Mouse (Mus musculus) liver, embryonic 14.5 days (tissue): ENCODE measurements around the gene A930033H14Rik.

ENCODE experiments used
- CTCF ChIP-seq: IDR thresholded peaks from 2 replicates; pipeline ENCODE4 v1.5.1; 2016; ENCODE audit warnings: antibody characterized with exemption, low read depth, control low read depth
- EP300 ChIP-seq: IDR thresholded peaks from 2 replicates; pipeline ENCODE4 v1.6.1; 2016; ENCODE audit warnings: antibody characterized with exemption, low read depth

DNA sequence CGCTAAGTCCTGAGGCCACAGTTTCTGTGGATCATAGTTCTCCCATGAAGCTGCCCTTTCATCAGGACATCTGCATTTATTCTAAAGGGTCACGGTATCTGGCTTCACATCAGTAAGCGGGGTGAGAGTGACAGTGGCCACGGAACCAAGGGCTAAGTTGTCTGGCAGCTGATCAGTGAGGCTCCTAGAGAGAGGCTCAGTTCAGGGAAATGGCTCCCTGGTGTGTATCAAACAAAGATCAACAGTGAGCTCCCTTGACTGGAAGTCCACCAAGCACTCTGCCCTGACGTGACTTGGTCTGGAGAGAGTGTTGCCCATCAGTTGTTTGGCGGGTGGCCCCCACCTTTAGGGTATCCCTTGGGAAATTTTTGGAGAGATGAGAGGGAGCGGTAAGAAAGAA lies 11.4 kb upstream of the A930033H14Rik start:
- TF ChIP-seq CTCF: no peak
- no peak for TF ChIP-seq EP300
